Mouse (Mus musculus) mesoderm, embryonic 11.5 days (tissue): ENCODE results near the gene Gm21783.
"Not testable (repeated sequence)": the region's sequence is repeated elsewhere in the genome, so short reads cannot be mapped to it uniquely, and the experiment has no call there.

Source experiments
- DNase-seq: peaks from one replicate; pipeline ENCODE4 v3.0.0-alpha.2; 2012; ENCODE audit warnings: low read depth, low spot score

Gm21783 gene

DNA sequence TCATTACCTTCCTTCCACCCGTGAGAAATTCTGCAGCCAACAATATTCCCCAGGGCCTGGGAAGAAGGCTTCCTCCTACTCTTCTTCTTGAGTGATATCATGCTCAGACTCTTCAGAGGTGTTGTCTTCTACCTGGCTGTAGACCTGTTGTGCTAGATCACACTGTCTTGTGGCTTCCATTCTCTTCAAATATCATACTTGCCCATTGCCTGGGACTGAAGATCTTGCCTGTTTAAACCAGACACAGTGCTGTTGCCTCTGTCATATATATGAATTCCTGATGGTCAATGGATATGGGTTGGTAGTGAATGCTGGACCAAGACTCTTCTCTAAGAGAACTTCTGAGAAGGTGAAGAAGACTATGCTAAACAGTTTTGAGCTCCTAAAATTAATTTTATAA lies at the start of gene Gm21783:
Gene Gm21783 (minus strand): TSS at position 101 of the 400 bp plus-strand sequence.
- DNase-seq: not testable (repeated sequence)
